Mouse (Mus musculus) cerebellum, adult 8-10 months (tissue): ENCODE measurements around the gene Hectd4.
"Not testable (repeated sequence)": the region's sequence is repeated elsewhere in the genome, so short reads cannot be mapped to it uniquely, and the experiment has no call there.

Experiments used
- DNase-seq: peaks from one replicate; pipeline ENCODE4 v3.0.0; 2022

Gene Hectd4

GRCm38 (mm10) chr5:121292309-121293165 is 72.5 kb downstream of the Hectd4 start:
- no peak for DNase-seq

GRCm38 (mm10) chr5:121305009-121305408 is 85.0 kb downstream of the Hectd4 start:
- DNase-seq: no peak

- DNase-seq: no peak
Observed at GRCm38 (mm10) chr5:121307620-121308019, 87.6 kb downstream of the Hectd4 start.

- DNase-seq: no peak
Observed at GRCm38 (mm10) chr5:121311576-121311975, 91.6 kb downstream of the Hectd4 start.

- peak; percentile 47 for DNase-seq
Observed at GRCm38 (mm10) chr5:121313764-121314474, 93.9 kb downstream of the Hectd4 start.

GRCm38 (mm10) chr5:121326079-121326805 is 106.2 kb downstream of the Hectd4 start:
- no peak for DNase-seq

GRCm38 (mm10) chr5:121329333-121330058 is 109.5 kb downstream of the Hectd4 start:
- no peak for DNase-seq

GRCm38 (mm10) chr5:121330154-121330816 is 110.3 kb downstream of the Hectd4 start:
- not testable (repeated sequence) for DNase-seq

- DNase-seq: no peak
Observed at GRCm38 (mm10) chr5:121331731-121332130, 111.7 kb downstream of the Hectd4 start.

- no peak for DNase-seq
Observed at GRCm38 (mm10) chr5:121333976-121334375, 114.0 kb downstream of the Hectd4 start.

- no peak for DNase-seq
Observed at GRCm38 (mm10) chr5:121334454-121334853, 114.4 kb downstream of the Hectd4 start.

- DNase-seq: no peak
Observed at GRCm38 (mm10) chr5:121335426-121335825, 115.4 kb downstream of the Hectd4 start.

GRCm38 (mm10) chr5:121336009-121336408 is 116.0 kb downstream of the Hectd4 start:
- DNase-seq: no peak

- DNase-seq: no peak
Observed at GRCm38 (mm10) chr5:121336776-121337175, 116.8 kb downstream of the Hectd4 start.

- DNase-seq: peak; percentile 49
Observed at GRCm38 (mm10) chr5:121339507-121340230, 119.7 kb downstream of the Hectd4 start.

GRCm38 (mm10) chr5:121340965-121341473 is 121.0 kb downstream of the Hectd4 start:
- no peak for DNase-seq

GRCm38 (mm10) chr5:121342490-121342889 is 122.5 kb downstream of the Hectd4 start:
- DNase-seq: no peak

- DNase-seq: no peak
Observed at GRCm38 (mm10) chr5:121343997-121344396, 124.0 kb downstream of the Hectd4 start.

GRCm38 (mm10) chr5:121359229-121359628 is 139.2 kb downstream of the Hectd4 start:
- DNase-seq: no peak

GRCm38 (mm10) chr5:121361696-121362095 is 141.7 kb downstream of the Hectd4 start:
- DNase-seq: peak; percentile 46

- no peak for DNase-seq
Observed at GRCm38 (mm10) chr5:121363441-121363840, 143.4 kb downstream of the Hectd4 start.
